ENCODE assay signal across 10 mouse cellular contexts in the genomic region with DNA sequence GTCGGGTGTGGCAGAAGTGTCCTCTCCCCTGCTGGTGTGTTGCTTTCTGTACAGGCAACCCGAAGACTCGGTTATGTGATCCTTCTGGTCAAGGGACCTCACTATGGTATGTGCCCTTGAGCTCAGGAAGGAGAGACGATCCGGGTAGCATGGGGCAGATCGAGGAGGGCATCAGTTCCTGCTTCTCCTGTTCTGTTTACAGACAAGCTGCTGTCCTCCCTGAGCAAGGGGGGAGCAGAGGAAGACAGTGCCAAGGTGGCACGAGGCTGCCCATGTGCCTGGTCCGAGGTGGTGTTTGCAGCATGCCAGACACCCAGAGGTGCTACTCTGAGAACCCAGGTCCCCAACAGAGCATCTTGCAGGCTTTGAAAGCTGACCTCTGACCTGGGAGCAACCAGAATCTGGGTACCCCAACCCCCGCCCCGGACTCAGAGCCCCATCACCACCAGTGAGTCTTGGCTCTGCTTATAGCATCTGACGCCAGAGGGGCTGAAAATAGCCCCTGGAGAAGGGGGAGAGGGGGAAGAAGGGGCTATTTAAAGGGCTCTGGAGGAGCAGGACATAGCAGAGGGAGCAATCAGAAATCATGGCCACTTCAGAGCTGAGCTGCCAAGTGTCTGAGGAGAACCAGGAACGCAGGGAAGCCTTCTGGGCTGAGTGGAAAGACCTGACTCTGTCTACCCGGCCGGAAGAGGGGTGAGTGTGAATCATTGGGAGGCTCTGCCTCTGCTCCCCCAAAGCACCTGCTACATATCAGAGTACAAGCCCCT. TPM values are rescaled to one million over a fixed set of nuclear protein-coding genes. Genes with fewer than 3 reads are reported as not detected.
A peak's percentile ranks its signal among the peaks of the same experiment; 100 is the strongest.
DNase-seq lines count a peak whose midpoint lies in the region; ATAC-seq and TF ChIP-seq lines count a peak whose summit lies in the region.
"Had no signal": no experiment of that assay in that cellular context is flagged by ENCODE, and none has a peak within 500 bp of the region (broad histone marks: within the 10 kb centered on the region; RNA-seq: fewer than 3 reads in every experiment).

A gene (plus strand): TSS at position 551 of the 770 bp plus-strand sequence.

- no peak within 1 kb of the TSS for H3K4me3 ChIP-seq in kidney, adult 2 months (ENCODE audit: insufficient read depth, low read depth, low read length)
- peak within 1 kb of the TSS; percentile 53 for H3K4me3 ChIP-seq in heart, embryonic 15.5 days
- no peak within 1 kb of the TSS for H3K4me3 ChIP-seq in liver, postnatal 0 days (ENCODE audit: low read depth, low read length)
- H3K4me3 ChIP-seq: liver, embryonic 13.5 days had no signal

- no peak for TF ChIP-seq POLR2A in kidney, adult 2 months (IDR thresholded peaks at IDR 0.05; ENCODE audit: low read depth, low read length)

- no peaks in the 10 kb centered on the region for H3K36me3 ChIP-seq in kidney, adult 2 months (ENCODE audit: control insufficient read depth, insufficient read depth, low read length)
- peaks cover 11% of the 10 kb centered on the region; the same call in 1 of the 2 replicates for H3K36me3 ChIP-seq in heart, embryonic 15.5 days
- H3K36me3 ChIP-seq in liver, postnatal 0 days (replicated peaks; ENCODE audit: insufficient read depth, low read length) = peaks cover 15% of the 10 kb centered on the region

- DNase-seq in kidney, adult 2 months = no peak
- DNase-seq in kidney, adult 9 months = no peak
- peak; percentile 60 to 69 for DNase-seq in cerebellum, adult 18-20 months
- peak; percentile 87 for DNase-seq in gastrocnemius, adult 18-20 months (ENCODE audit: low spot score)
- no peak for DNase-seq in spleen, adult 18-20 months
- DNase-seq in liver, postnatal 0 days = no peak
- DNase-seq: kidney, adult 18-20 months; liver, embryonic 13.5 days had no signal

- H3K9ac ChIP-seq in heart, embryonic 15.5 days = peak within 1 kb of the TSS; percentile 67
- no peak within 1 kb of the TSS for H3K9ac ChIP-seq in liver, postnatal 0 days (replicated peaks)
- H3K9ac ChIP-seq: liver, embryonic 13.5 days had no signal

- peak; percentile 78 for ATAC-seq in heart, embryonic 15.5 days (replicated peaks; ENCODE audit: insufficient number of reproducible peaks, insufficient read depth, low FRiP score, low read depth)
- no peak for ATAC-seq in liver, postnatal 0 days
- no peak for ATAC-seq in granulocyte monocyte progenitor cell, adult 5-6 weeks (replicated peaks; ENCODE audit: poor library complexity, severe bottlenecking)

- H3K4me1 ChIP-seq in kidney, adult 2 months (ENCODE audit: control insufficient read depth, insufficient read depth, low read length) = 0 out of 2 replicates have a peak, but pooled peaks cover 5% of the 10 kb centered on the region
- peaks cover 78% of the 10 kb centered on the region for H3K4me1 ChIP-seq in heart, embryonic 15.5 days (replicated peaks)
- H3K4me1 ChIP-seq in liver, postnatal 0 days (ENCODE audit: insufficient read depth) = no peaks in the 10 kb centered on the region

- H3K9me3 ChIP-seq in heart, embryonic 15.5 days (replicated peaks) = no peaks in the 10 kb centered on the region
- H3K9me3 ChIP-seq in liver, postnatal 0 days (ENCODE audit: low read length) = no peaks in the 10 kb centered on the region
- H3K9me3 ChIP-seq: liver, embryonic 13.5 days had no signal

- peak within 1 kb of the TSS; percentile 70 for H3K4me2 ChIP-seq in heart, embryonic 15.5 days
- H3K4me2 ChIP-seq in liver, postnatal 0 days (ENCODE audit: low read depth, low read length) = no peak within 1 kb of the TSS
- H3K4me2 ChIP-seq: liver, embryonic 13.5 days had no signal

- no peak for TF ChIP-seq CTCF in kidney, adult 2 months (conservative IDR thresholded peaks at IDR 0.05; ENCODE audit: insufficient read depth, insufficient read length, low read depth, low read length)
- no peak for TF ChIP-seq CTCF in liver, postnatal 0 days (IDR thresholded peaks at IDR 0.05; ENCODE audit: low read depth)

- no peak within 1 kb of the TSS for H3K27ac ChIP-seq in kidney, adult 2 months (ENCODE audit: insufficient read depth, low read depth, low read length)
- peak within 1 kb of the TSS; percentile 90 for H3K27ac ChIP-seq in heart, embryonic 15.5 days
- no peak within 1 kb of the TSS for H3K27ac ChIP-seq in liver, postnatal 0 days (ENCODE audit: low read depth)
- H3K27ac ChIP-seq: liver, embryonic 13.5 days had no signal

- no peak for TF ChIP-seq EP300 in liver, postnatal 0 days (IDR thresholded peaks at IDR 0.05; ENCODE audit: low read depth)

- 53% methylated on average over 14 of the region's 14 CpGs for WGBS in kidney, adult 2 months
- WGBS in heart, embryonic 15.5 days = 32% methylated on average over 14 of the region's 14 CpGs
- 59% methylated on average over 14 of the region's 14 CpGs for WGBS in liver, postnatal 0 days (ENCODE audit: insufficient replicate concordance)

- no peaks in the 10 kb centered on the region for H3K27me3 ChIP-seq in kidney, adult 2 months (replicated peaks; ENCODE audit: control insufficient read depth, insufficient read depth, low read length)
- peaks cover 10% of the 10 kb centered on the region for H3K27me3 ChIP-seq in heart, embryonic 15.5 days
- H3K27me3 ChIP-seq in liver, postnatal 0 days (ENCODE audit: insufficient read depth, low read length) = peaks cover 24% of the 10 kb centered on the region

RNA-seq across cellular contexts. Expression of the gene that starts here (rescaled TPM):
- 0.56 and 33.0 TPM in 2 replicates for polyA plus RNA-seq in kidney, adult 2 months (2012; rRNA removed)
- total RNA-seq in gastrocnemius, adult 18-20 months (2021) = 1,000 to 10,000 TPM; 3,864 to 4,194 TPM
- 154 and 158 TPM in 2 replicates for polyA plus RNA-seq in heart, embryonic 15.5 days (2015; fragmentation: Nextera tagmentation; extraction: Ambion mirVana)
- 0.26 and 6.0 TPM in 2 replicates for polyA plus RNA-seq in liver, postnatal 0 days (2015; fragmentation: Nextera tagmentation; extraction: Ambion mirVana)
- total RNA-seq in granulocyte monocyte progenitor cell, adult 5-6 weeks (2014; fragmentation: Nextera tagmentation) = not detected in 2 replicates
- not detected in 2 replicates for total RNA-seq in granulocyte monocyte progenitor cell, adult 5-6 weeks (2017)

Comparison
In these comparisons a context has a peak if more than half of its experiments do, and no peak if none do; other contexts are left out.
1. RNA of the gene that starts here (total RNA-seq): 3,864 to 4,194 TPM in gastrocnemius, adult 18-20 months; not detected in granulocyte monocyte progenitor cell, adult 5-6 weeks; every median in the first group is over 1,000 times any median in the second.
2. DNase-seq: peak in cerebellum, adult 18-20 months (2 of 2) and gastrocnemius, adult 18-20 months (single experiment); none in kidney, adult 2 months (single experiment), kidney, adult 9 months (single experiment), spleen, adult 18-20 months (0 of 2) and liver, postnatal 0 days (single experiment).